Mouse (Mus musculus): Measurements from ENCODE around the gene Nfatc2. TPM values are rescaled to one million over a fixed set of nuclear protein-coding genes. Genes with fewer than 3 reads are reported as not detected.

Nfatc2 gene
- polyA plus RNA-seq, 1 experiment, result 0.07 TPM

GRCm38 (mm10) chr2:168614170-168614872, 12.9 kb upstream of the Nfatc2 start:
- Histone ChIP-seq H3K4me3 (ENCODE audit: insufficient read depth, poor library complexity, severe bottlenecking) (no peak overlapping the region), H3K36me3 (ENCODE audit: control insufficient read depth, insufficient read depth) (no peaks in the 10 kb centered on the region), H3K27me3 (ENCODE audit: control insufficient read depth, insufficient read depth, insufficient read length) (no peaks in the 10 kb centered on the region), H3ac (ENCODE audit: control insufficient read depth, insufficient read length, low read depth) (no peak overlapping the region), H3K79me3 (ENCODE audit: low read depth) (no peaks in the 10 kb centered on the region), H3K79me2 (ENCODE audit: control insufficient read depth, insufficient read depth) (no peaks in the 10 kb centered on the region)
- TF ChIP-seq FOSL1 (IDR thresholded peaks at IDR 0.05; ENCODE audit: insufficient read depth, low read length, poor library complexity, severe bottlenecking) (no peak), CTCF (IDR thresholded peaks at IDR 0.05; ENCODE audit: control insufficient read depth, insufficient read depth, insufficient read length) (no peak), MYOD1 (IDR thresholded peaks at IDR 0.05; ENCODE audit: control insufficient read depth, insufficient read length, low read depth) (no peak)

GRCm38 (mm10) chr2:168613092-168613880, 11.8 kb upstream of the Nfatc2 start:
- H3K36me3 ChIP-seq (ENCODE audit: control insufficient read depth, insufficient read depth), result no peaks in the 10 kb centered on the region
- H3K79me2 ChIP-seq (ENCODE audit: control insufficient read depth, insufficient read depth), result no peaks in the 10 kb centered on the region
- H3K79me3 ChIP-seq (ENCODE audit: low read depth), result no peaks in the 10 kb centered on the region
- no peaks in the 10 kb centered on the region for H3K27me3 ChIP-seq (ENCODE audit: control insufficient read depth, insufficient read depth, insufficient read length)
- H3ac ChIP-seq (ENCODE audit: control insufficient read depth, insufficient read length, low read depth), result no peak overlapping the region
- TF ChIP-seq CTCF (IDR thresholded peaks at IDR 0.05; ENCODE audit: control insufficient read depth, insufficient read depth, insufficient read length) (no peak), MYOD1 (IDR thresholded peaks at IDR 0.05; ENCODE audit: control insufficient read depth, insufficient read length, low read depth) (peak; percentile 24)
- no peak overlapping the region for H3K4me3 ChIP-seq (ENCODE audit: insufficient read depth, poor library complexity, severe bottlenecking)

- TF ChIP-seq CEBPB (IDR thresholded peaks at IDR 0.05; ENCODE audit: low read depth) (no peak), MYOD1 (IDR thresholded peaks at IDR 0.05; ENCODE audit: control insufficient read depth, insufficient read length, low read depth) (peak; percentile 5), MAX (IDR thresholded peaks at IDR 0.05) (no peak), CTCF (IDR thresholded peaks at IDR 0.05; ENCODE audit: control insufficient read depth, insufficient read depth, insufficient read length) (no peak)
- no peak overlapping the region for H3ac ChIP-seq (ENCODE audit: control insufficient read depth, insufficient read length, low read depth)
- H3K79me3 ChIP-seq (ENCODE audit: low read depth), result no peaks in the 10 kb centered on the region
- no peaks in the 10 kb centered on the region for H3K36me3 ChIP-seq (ENCODE audit: control insufficient read depth, insufficient read depth)
- no peaks in the 10 kb centered on the region for H3K79me2 ChIP-seq (ENCODE audit: control insufficient read depth, insufficient read depth)
- no peaks in the 10 kb centered on the region for H3K27me3 ChIP-seq (ENCODE audit: control insufficient read depth, insufficient read depth, insufficient read length)
- no peak overlapping the region for H3K4me3 ChIP-seq (ENCODE audit: insufficient read depth, poor library complexity, severe bottlenecking)
These were observed 9.5 kb upstream of the Nfatc2 start for GRCm38 (mm10) chr2:168610941-168611340.

GRCm38 (mm10) chr2:168609653-168610248, 8.3 kb upstream of the Nfatc2 start:
- no peaks in the 10 kb centered on the region for H3K36me3 ChIP-seq (ENCODE audit: control insufficient read depth, insufficient read depth)
- no peak overlapping the region for H3ac ChIP-seq (ENCODE audit: control insufficient read depth, insufficient read length, low read depth)
- H3K79me2 ChIP-seq (ENCODE audit: control insufficient read depth, insufficient read depth), result no peaks in the 10 kb centered on the region
- TF ChIP-seq CTCF (IDR thresholded peaks at IDR 0.05; ENCODE audit: control insufficient read depth, insufficient read depth, insufficient read length) (no peak), MYOD1 (IDR thresholded peaks at IDR 0.05; ENCODE audit: control insufficient read depth, insufficient read length, low read depth) (no peak), FOSL1 (IDR thresholded peaks at IDR 0.05; ENCODE audit: insufficient read depth, low read length, poor library complexity, severe bottlenecking) (no peak), CEBPB (IDR thresholded peaks at IDR 0.05; ENCODE audit: low read depth) (no peak), USF1 (IDR thresholded peaks at IDR 0.05; ENCODE audit: low read depth) (no peak), MYOG (IDR thresholded peaks at IDR 0.05; ENCODE audit: control insufficient read depth, extremely low read depth, insufficient read length) (no peak), MAX (IDR thresholded peaks at IDR 0.05) (no peak)
- no peaks in the 10 kb centered on the region for H3K27me3 ChIP-seq (ENCODE audit: control insufficient read depth, insufficient read depth, insufficient read length)
- H3K4me3 ChIP-seq (ENCODE audit: insufficient read depth, poor library complexity, severe bottlenecking), result no peak overlapping the region
- no peaks in the 10 kb centered on the region for H3K79me3 ChIP-seq (ENCODE audit: low read depth)

GRCm38 (mm10) chr2:168608125-168608564, 6.7 kb upstream of the Nfatc2 start:
- no peaks in the 10 kb centered on the region for H3K27me3 ChIP-seq (ENCODE audit: control insufficient read depth, insufficient read depth, insufficient read length)
- no peak for TF ChIP-seq CTCF (IDR thresholded peaks at IDR 0.05; ENCODE audit: control insufficient read depth, insufficient read depth, insufficient read length)
- no peak for TF ChIP-seq MYOD1 (IDR thresholded peaks at IDR 0.05; ENCODE audit: control insufficient read depth, insufficient read length, low read depth)
- TF ChIP-seq CEBPB (IDR thresholded peaks at IDR 0.05; ENCODE audit: low read depth), result no peak
- no peak for TF ChIP-seq FOSL1 (IDR thresholded peaks at IDR 0.05; ENCODE audit: insufficient read depth, low read length, poor library complexity, severe bottlenecking)
- no peak for TF ChIP-seq MAX (IDR thresholded peaks at IDR 0.05)
- TF ChIP-seq MYOG (IDR thresholded peaks at IDR 0.05; ENCODE audit: control insufficient read depth, extremely low read depth, insufficient read length), result no peak
- no peak for TF ChIP-seq USF1 (IDR thresholded peaks at IDR 0.05; ENCODE audit: low read depth)
- H3K36me3 ChIP-seq (ENCODE audit: control insufficient read depth, insufficient read depth), result no peaks in the 10 kb centered on the region
- H3ac ChIP-seq (ENCODE audit: control insufficient read depth, insufficient read length, low read depth), result no peak overlapping the region
- H3K4me3 ChIP-seq (ENCODE audit: insufficient read depth, poor library complexity, severe bottlenecking), result no peak overlapping the region
- no peaks in the 10 kb centered on the region for H3K79me2 ChIP-seq (ENCODE audit: control insufficient read depth, insufficient read depth)
- no peaks in the 10 kb centered on the region for H3K79me3 ChIP-seq (ENCODE audit: low read depth)

Data from C2C12 (cell line).